In the genomic region with DNA sequence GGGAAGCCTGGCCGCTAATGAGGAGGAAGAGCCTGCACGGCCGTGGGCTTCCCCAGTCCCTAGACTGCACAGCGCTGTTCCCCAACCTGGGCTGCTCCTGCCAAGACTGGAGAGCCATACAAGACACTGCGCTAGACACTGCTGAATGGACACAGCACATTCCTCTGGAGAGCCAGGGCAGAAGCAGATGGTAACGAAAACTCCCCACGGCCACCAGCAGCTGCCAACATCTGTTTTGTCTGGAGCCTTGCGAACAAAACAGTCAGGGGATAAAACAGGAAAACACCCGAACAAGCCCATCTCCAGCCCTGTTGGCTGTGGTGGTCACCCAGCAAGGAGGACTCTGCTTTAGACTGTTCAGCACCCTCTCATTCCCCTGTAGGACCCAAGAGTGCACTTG, we compare ENCODE assay signal across 17 mouse cellular contexts. TPM values are rescaled to one million over a fixed set of nuclear protein-coding genes. Genes with fewer than 3 reads are reported as not detected.
A peak's percentile ranks its signal among the peaks of the same experiment; 100 is the strongest.
DNase-seq lines count a peak whose midpoint lies in the region; ATAC-seq and TF ChIP-seq lines count a peak whose summit lies in the region.
"Had no signal": no experiment of that assay in that cellular context is flagged by ENCODE, and none has a peak within 500 bp of the region (broad histone marks: within the 10 kb centered on the region; RNA-seq: fewer than 3 reads in every experiment).

No protein-coding gene starts in this region.

- peak; percentile 26 for DNase-seq in heart, adult 8-10 months (ENCODE audit: low spot score)
- no peak for DNase-seq in heart, postnatal 25 days (ENCODE audit: low spot score)
- no peak for DNase-seq in limb, embryonic 14.5 days (ENCODE audit: low spot score)
- no peak for DNase-seq in limb, embryonic 10.5 days (ENCODE audit: low spot score)
- peak; percentile 33 to 45 for DNase-seq in heart, postnatal 14 days
- peak; percentile 23 for DNase-seq in lung, postnatal 14 days
- DNase-seq in frontal cortex, adult 2 months (ENCODE audit: extremely low spot score in 1 of 2, low spot score in 1 of 2): no peak
- DNase-seq: adrenal gland, adult 2 months; cerebellum, adult 9-11 months; thymus, postnatal 14 days had no signal

- intact Hi-C loops in heart, postnatal 25 days (cut with DNase I): loop anchor here (5.0 kb wide), 1 partner anchor 34 kb away; no protein-coding TSS in a partner anchor
- intact Hi-C loops in heart, postnatal 14 days (cut with DNase I): no loop called here

- H3K4me3 ChIP-seq in limb, embryonic 14.5 days (replicated peaks; ENCODE audit: low read length): no peak overlapping the region
- H3K4me3 ChIP-seq in limb, embryonic 10.5 days: no peak overlapping the region
- H3K4me3 ChIP-seq: embryonic facial prominence, embryonic 13.5 days; forebrain, embryonic 15.5 days; limb, embryonic 13.5 days had no signal

- no peak for ATAC-seq in limb, embryonic 14.5 days (ENCODE audit: low FRiP score, low read depth)
- ATAC-seq: forebrain, embryonic 15.5 days; hindbrain, postnatal 0 days; intestine, postnatal 0 days had no signal

- no peak overlapping the region for H3K4me2 ChIP-seq in limb, embryonic 14.5 days (replicated peaks; ENCODE audit: low read depth, low read length, severe bottlenecking)
- H3K4me2 ChIP-seq: embryonic facial prominence, embryonic 13.5 days; forebrain, embryonic 15.5 days; limb, embryonic 13.5 days had no signal

- TF ChIP-seq POLR2A in limb, embryonic 14.5 days (IDR thresholded peaks at IDR 0.05; ENCODE audit: borderline replicate concordance, extremely low read depth, insufficient read depth, insufficient read length): no peak

- no peaks in the 10 kb centered on the region for H3K9me3 ChIP-seq in limb, embryonic 14.5 days (ENCODE audit: control insufficient read depth, low read length)
- H3K9me3 ChIP-seq in limb, embryonic 10.5 days (replicated peaks): no peaks in the 10 kb centered on the region
- H3K9me3 ChIP-seq: embryonic facial prominence, embryonic 13.5 days; forebrain, embryonic 15.5 days; limb, embryonic 13.5 days had no signal

- H3K27ac ChIP-seq in limb, embryonic 14.5 days (replicated peaks; ENCODE audit: low read depth, low read length): peak overlapping the region; percentile 33; the same call in 1 of the 2 replicates
- no peak overlapping the region for H3K27ac ChIP-seq in limb, embryonic 10.5 days
- H3K27ac ChIP-seq: embryonic facial prominence, embryonic 13.5 days; forebrain, embryonic 15.5 days; hindbrain, postnatal 0 days; limb, embryonic 13.5 days; liver, embryonic 14.5 days had no signal

- WGBS in limb, embryonic 14.5 days: 73% methylated on average over 9 of the region's 9 CpGs
- WGBS in limb, embryonic 10.5 days: 87% methylated on average over 9 of the region's 9 CpGs

- no peak overlapping the region for H3K9ac ChIP-seq in limb, embryonic 14.5 days (ENCODE audit: low read depth, low read length, severe bottlenecking)
- H3K9ac ChIP-seq: embryonic facial prominence, embryonic 13.5 days; forebrain, embryonic 15.5 days; limb, embryonic 13.5 days; liver, embryonic 14.5 days had no signal

- H3K36me3 ChIP-seq in limb, embryonic 14.5 days (ENCODE audit: control insufficient read depth, insufficient read depth, low read length): peaks cover 38% of the 10 kb centered on the region
- peaks cover 47% of the 10 kb centered on the region for H3K36me3 ChIP-seq in limb, embryonic 10.5 days

- 0 out of 2 replicates have a peak, but pooled peaks cover 2% of the 10 kb centered on the region for H3K4me1 ChIP-seq in limb, embryonic 14.5 days (ENCODE audit: control insufficient read depth, insufficient read depth, low read length)
- peaks cover 26% of the 10 kb centered on the region for H3K4me1 ChIP-seq in limb, embryonic 10.5 days

- no peaks in the 10 kb centered on the region for H3K27me3 ChIP-seq in limb, embryonic 14.5 days (ENCODE audit: control insufficient read depth, insufficient read depth, low read length)
- H3K27me3 ChIP-seq in limb, embryonic 10.5 days (ENCODE audit: low read depth, poor library complexity, severe bottlenecking): no peaks in the 10 kb centered on the region
- H3K27me3 ChIP-seq: embryonic facial prominence, embryonic 13.5 days; forebrain, embryonic 15.5 days; limb, embryonic 13.5 days had no signal

RNA-seq across cellular contexts. Expression of a gene that starts 3.9 kb away (rescaled TPM):
- 100 to 1,000 TPM; 272 to 373 (median 320) TPM for total RNA-seq in heart, adult 8-10 months (2022)
- 100 to 1,000 TPM; 255 to 264 TPM for total RNA-seq in heart, postnatal 25 days (2021)
- polyA plus RNA-seq in limb, embryonic 14.5 days (2012; rRNA removed): 133 and 134 TPM in 2 replicates
- 174 and 180 TPM in 2 replicates for polyA plus RNA-seq in limb, embryonic 14.5 days (2014; fragmentation: Nextera tagmentation; extraction: Ambion mirVana)
- 238 and 309 TPM in 2 replicates for polyA plus RNA-seq in limb, embryonic 10.5 days (2016; fragmentation: Nextera tagmentation; extraction: Ambion mirVana)
- 100 to 1,000 TPM; 221 to 256 TPM for total RNA-seq in heart, postnatal 14 days (2021)
- 72.4 and 73.9 TPM in 2 replicates for polyA plus RNA-seq in frontal cortex, adult 2 months (2012; rRNA removed)

RNA-seq across cellular contexts. Expression of a gene that starts 40.5 kb away (rescaled TPM):
- 1 to 10 TPM; 3.7 to 4.6 (median 3.9) TPM for total RNA-seq in heart, adult 8-10 months (2022)
- 1 to 10 TPM; 3.7 to 3.9 TPM for total RNA-seq in heart, postnatal 25 days (2021)
- 5.6 and 6.5 TPM in 2 replicates for polyA plus RNA-seq in limb, embryonic 14.5 days (2012; rRNA removed)
- 7.1 and 8.5 TPM in 2 replicates for polyA plus RNA-seq in limb, embryonic 14.5 days (2014; fragmentation: Nextera tagmentation; extraction: Ambion mirVana)
- polyA plus RNA-seq in limb, embryonic 10.5 days (2016; fragmentation: Nextera tagmentation; extraction: Ambion mirVana): 9.2 and 9.4 TPM in 2 replicates
- 1 to 10 TPM; 4.2 to 4.4 TPM for total RNA-seq in heart, postnatal 14 days (2021)
- polyA plus RNA-seq in frontal cortex, adult 2 months (2012; rRNA removed): 1.00 and 1.5 TPM in 2 replicates
- total RNA-seq: hematopoietic stem cell, adult 5-6 weeks had no signal

Comparison
In these comparisons a context has a peak if more than half of its experiments do, and no peak if none do; other contexts are left out.
1. DNase-seq: peak in heart, adult 8-10 months (single experiment), heart, postnatal 14 days (2 of 2) and lung, postnatal 14 days (single experiment); none in heart, postnatal 25 days (single experiment), limb, embryonic 14.5 days (single experiment), limb, embryonic 10.5 days (single experiment) and frontal cortex, adult 2 months (0 of 2).